Mouse (Mus musculus): ENCODE measurements around the gene Ift122. TPM values are rescaled to one million over a fixed set of nuclear protein-coding genes. Genes with fewer than 3 reads are reported as not detected.

Gene Ift122
- total RNA-seq, 2 experiments from 2014 or later, result 30.2 to 30.5 TPM

- no peak for DNase-seq (ENCODE audit: extremely low spot score in 1 of 2, low spot score in 2 of 2)
- intact Hi-C loops (cut with DNase I), result no loop called here
These were observed 58.5 kb downstream of the Ift122 start for GRCm38 (mm10) chr6:115911763-115912162.

- intact Hi-C loops (cut with DNase I), result no loop called here
- DNase-seq (ENCODE audit: extremely low spot score in 1 of 2, low spot score in 2 of 2), result no peak
These were observed 60.2 kb downstream of the Ift122 start for GRCm38 (mm10) chr6:115913482-115913881.

DNA sequence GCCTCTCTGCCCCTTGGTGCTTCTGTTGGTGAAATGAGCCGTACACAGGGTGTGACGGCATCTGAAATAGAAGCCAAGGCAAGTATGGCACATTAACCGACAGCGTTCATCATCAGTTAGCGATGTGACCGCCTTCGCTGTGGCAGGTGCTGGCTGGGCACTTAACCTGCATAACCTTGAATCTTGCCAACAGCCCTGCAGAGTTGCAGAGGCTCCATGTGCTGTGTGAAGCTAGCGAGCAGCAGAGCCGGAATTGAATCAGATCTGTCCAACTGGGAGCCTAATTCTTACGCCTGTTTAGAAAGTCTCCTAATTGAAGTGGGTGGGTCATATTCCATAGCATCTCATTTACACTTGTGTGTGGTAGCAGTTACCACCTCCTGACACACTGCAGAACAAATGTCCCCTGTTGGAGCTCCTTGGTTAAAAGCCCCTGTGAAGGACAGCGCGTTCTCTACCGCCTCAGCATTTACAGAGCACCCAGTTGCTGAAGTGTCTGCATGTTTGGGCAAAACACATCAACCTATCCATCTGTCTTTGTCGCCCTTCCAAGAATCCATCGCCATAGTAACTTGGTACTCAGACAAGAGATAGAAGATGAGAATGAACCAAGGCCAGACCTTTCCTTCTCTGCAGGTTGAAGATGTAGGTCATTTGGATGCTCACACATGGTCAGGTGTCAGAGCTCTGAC, 61.4 kb downstream of the Ift122 start:
- intact Hi-C loops (cut with DNase I), result no loop called here
- DNase-seq (ENCODE audit: extremely low spot score in 1 of 2, low spot score in 2 of 2), result peak in 1 of 2 experiments; percentile 59

GRCm38 (mm10) chr6:115915601-115916445, 62.6 kb downstream of the Ift122 start:
- intact Hi-C loops (cut with DNase I), result no loop called here
- DNase-seq (ENCODE audit: extremely low spot score in 1 of 2, low spot score in 2 of 2), result peak in 1 of 2 experiments; percentile 66

- no peak for DNase-seq (ENCODE audit: extremely low spot score in 1 of 2, low spot score in 2 of 2)
- intact Hi-C loops (cut with DNase I), result no loop called here
These were observed 63.3 kb downstream of the Ift122 start for GRCm38 (mm10) chr6:115916611-115917010.

GRCm38 (mm10) chr6:115918615-115919014, 65.3 kb downstream of the Ift122 start:
- intact Hi-C loops (cut with DNase I), result no loop called here
- no peak for DNase-seq (ENCODE audit: extremely low spot score in 1 of 2, low spot score in 2 of 2)

DNA sequence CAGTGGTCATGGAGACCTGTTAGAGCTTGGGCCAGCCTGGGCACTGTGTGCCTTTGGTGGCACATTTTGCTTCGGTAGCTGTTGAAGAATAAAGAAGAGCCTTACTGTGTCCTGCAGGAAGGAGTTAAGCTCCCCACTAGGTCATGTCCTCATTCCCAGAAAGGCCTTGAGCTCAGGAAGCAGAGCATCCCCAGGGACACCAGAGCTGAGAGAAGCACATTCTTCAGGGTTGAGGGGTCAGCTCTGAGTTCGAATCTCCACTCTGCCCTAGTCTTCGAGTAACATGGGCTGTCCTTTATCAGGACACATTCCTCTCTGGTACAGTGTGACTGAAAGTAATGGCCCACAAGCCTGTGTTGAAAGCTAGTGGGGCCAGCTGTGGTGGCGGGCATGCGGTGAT, 66.6 kb downstream of the Ift122 start:
- DNase-seq (ENCODE audit: extremely low spot score in 1 of 2, low spot score in 2 of 2), result no peak

GRCm38 (mm10) chr6:115924829-115925228, 71.6 kb downstream of the Ift122 start:
- DNase-seq (ENCODE audit: extremely low spot score in 1 of 2, low spot score in 2 of 2), result no peak
- intact Hi-C loops (cut with DNase I), result no loop called here

More for the DNA sequence above, 66.6 kb downstream of the Ift122 start:
- intact Hi-C loops (cut with DNase I), result no loop called here

DNA sequence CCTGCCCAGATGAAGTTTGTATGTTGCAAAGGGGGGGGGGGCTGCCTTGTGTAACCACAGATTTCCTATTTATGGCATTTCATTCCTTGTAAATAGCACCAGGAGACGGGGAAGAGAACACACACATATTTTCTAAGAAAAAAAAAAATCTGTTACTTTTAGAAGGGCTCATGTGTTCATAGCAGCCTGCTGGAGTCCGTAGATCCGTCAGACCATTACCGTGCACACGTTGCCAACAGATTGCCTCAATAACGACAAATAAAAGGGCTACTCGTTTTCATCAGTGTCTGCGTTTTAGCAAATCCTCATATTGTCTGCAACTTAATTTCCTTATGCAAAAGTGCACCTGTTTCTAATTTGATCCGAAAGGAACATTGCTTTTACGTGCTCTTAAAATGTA, 73.1 kb downstream of the Ift122 start:
- DNase-seq (ENCODE audit: extremely low spot score in 1 of 2, low spot score in 2 of 2), result no peak
- intact Hi-C loops (cut with DNase I), result no loop called here

DNA sequence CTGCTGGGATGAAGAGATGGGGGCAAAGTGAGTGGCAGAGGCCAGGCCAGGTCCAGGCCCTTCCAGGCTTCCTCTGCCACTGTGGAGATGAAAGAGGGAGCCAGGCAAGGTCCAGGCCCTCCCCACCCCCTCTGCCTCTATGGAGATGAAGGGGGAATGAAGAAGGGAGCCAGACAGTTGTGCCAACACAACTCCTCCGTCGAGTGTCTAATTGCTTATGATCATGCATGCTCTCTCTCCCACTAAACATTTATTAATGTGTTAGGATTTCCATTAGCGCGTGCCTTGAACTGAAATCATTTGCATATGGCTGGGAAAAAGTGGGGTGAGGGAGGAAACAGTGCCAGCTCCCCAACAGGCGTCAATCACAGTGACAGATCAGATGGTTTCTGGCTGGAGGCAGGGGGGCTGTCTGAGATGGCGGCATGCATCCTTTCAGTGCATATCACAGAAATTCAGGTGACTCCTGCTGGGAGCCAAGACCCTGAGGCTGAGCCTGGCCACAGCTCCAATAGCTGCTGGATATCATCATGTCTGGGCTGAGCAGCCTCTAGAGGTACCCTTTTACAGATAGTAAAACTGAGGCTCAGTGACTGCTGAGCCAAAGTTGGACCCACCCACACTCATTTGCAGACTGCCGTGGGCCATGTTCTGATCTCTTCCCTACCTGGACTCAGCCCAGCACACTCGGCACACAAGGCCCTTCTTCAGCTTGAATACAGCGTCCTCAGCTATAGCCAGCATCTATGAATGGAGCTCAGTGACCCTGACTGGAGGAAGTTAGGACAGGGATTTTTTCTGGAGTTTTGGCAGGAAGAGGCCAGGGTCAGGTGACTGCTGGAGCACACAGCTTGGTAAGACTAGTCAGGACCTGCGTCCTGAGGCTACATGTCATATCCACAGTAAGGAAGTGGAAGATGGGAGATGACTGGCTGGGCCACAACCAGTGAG, 74.3 kb downstream of the Ift122 start:
- no peak for DNase-seq (ENCODE audit: extremely low spot score in 1 of 2, low spot score in 2 of 2)
- intact Hi-C loops (cut with DNase I), result no loop called here

DNA sequence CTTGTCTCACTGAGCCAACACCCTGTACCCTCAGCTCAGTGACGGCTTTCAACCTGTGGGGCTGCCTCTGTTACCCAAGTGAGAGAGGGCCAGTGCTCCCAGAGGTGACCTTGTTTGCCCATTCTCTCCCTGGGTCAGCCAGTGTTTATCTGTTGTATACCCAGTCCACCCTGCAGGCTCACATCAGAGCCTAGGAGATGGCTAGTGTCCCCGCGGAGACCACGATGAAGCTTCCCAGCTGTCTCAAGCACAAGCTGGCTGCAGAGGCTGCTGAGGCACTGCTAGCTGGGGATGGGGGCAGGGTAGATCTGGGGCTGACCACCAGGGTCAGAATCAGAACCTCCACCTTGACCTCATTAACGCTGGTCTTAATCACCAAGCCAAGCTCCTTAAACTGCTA, 76.7 kb downstream of the Ift122 start:
- intact Hi-C loops (cut with DNase I), result no loop called here
- DNase-seq (ENCODE audit: extremely low spot score in 1 of 2, low spot score in 2 of 2), result no peak

GRCm38 (mm10) chr6:115931639-115932038, 78.4 kb downstream of the Ift122 start, which contains the start of gene Rho:
TSS of gene Rho (plus strand) at chr6:115931748.
- no peak for DNase-seq (ENCODE audit: extremely low spot score in 1 of 2, low spot score in 2 of 2)
- intact Hi-C loops (cut with DNase I), result no loop called here

- DNase-seq (ENCODE audit: extremely low spot score in 1 of 2, low spot score in 2 of 2), result no peak
- intact Hi-C loops (cut with DNase I), result no loop called here
These were observed 79.1 kb downstream of the Ift122 start for GRCm38 (mm10) chr6:115932391-115932790.

- DNase-seq (ENCODE audit: extremely low spot score in 1 of 2, low spot score in 2 of 2), result no peak
- intact Hi-C loops (cut with DNase I), result no loop called here
These were observed 82.3 kb downstream of the Ift122 start for GRCm38 (mm10) chr6:115935544-115935943.

- intact Hi-C loops (cut with DNase I), result no loop called here
- no peak for DNase-seq (ENCODE audit: extremely low spot score in 1 of 2, low spot score in 2 of 2)
These were observed 84.7 kb downstream of the Ift122 start for GRCm38 (mm10) chr6:115938011-115938410.

DNA sequence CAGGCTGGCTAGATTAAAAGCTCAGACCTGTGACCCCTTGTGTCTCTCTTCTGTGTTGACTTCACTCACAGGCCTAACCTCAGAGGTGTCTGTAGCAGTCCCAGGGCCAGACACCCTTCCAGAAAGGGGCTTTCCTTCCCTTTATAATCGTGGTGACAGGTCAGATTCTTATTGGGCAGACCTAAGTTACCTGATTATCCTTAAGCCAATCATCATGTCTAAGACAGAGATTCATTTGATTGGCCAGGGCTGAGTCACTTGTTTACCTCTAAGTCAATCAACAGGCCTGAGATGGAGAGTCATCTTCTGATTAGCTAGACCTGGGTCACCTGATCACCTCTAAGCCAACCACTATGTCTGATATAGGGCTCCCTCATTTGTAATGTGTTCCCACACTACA, 85.5 kb downstream of the Ift122 start:
- DNase-seq (ENCODE audit: extremely low spot score in 1 of 2, low spot score in 2 of 2), result no peak
- intact Hi-C loops (cut with DNase I), result no loop called here

GRCm38 (mm10) chr6:115940603-115941002, 87.3 kb downstream of the Ift122 start:
- intact Hi-C loops (cut with DNase I), result no loop called here
- DNase-seq (ENCODE audit: extremely low spot score in 1 of 2, low spot score in 2 of 2), result no peak

DNA sequence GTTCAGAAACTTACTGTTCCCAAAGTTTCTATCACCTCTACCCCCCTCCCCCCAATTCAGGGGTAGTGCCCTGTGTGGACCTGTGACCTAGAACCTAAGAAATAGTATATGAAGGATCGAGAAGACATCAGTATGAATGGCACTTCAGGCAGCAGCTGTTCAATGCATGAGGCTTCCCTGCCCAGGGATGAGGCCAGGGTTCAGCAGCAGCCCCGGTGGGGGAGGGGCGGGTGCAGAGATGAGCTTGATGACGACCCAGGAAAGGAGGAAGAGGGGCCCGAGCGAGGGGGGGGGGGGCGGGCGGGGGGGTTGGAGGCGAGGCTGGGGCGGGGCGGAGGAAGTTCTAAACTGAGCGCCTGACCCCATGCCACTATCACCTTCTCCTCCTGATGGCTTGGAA, 87.9 kb downstream of the Ift122 start:
- intact Hi-C loops (cut with DNase I), result no loop called here
- no peak for DNase-seq (ENCODE audit: extremely low spot score in 1 of 2, low spot score in 2 of 2)

Data from left cerebral cortex, postnatal 10 days (tissue).